Mouse (Mus musculus) mouse embryonic stem cell (cell line): ENCODE data around the gene Rgs19.

Source experiments
- in situ Hi-C, 2 experiments: fragments of 300-500 bp; cut with MboI; formaldehyde crosslinking; loops; 1 replicate in 1 of 2; 3 replicates in 1 of 2; pipeline ENCODE4 v1.14.3; 2019 to 2020; ENCODE audit warnings: low sequenced_read_pairs in 2 of 2, low pct_unique_long_range_greater_than_20kb in 1 of 2, mixed read lengths in 1 of 2; ENCODE audit not compliant: unreplicated experiment in 1 of 2

Gene Rgs19

GRCm38 (mm10) chr2:181689466-181690160 is 4.2 kb downstream of the Rgs19 start:
- in situ Hi-C loops: no loop called here

DNA sequence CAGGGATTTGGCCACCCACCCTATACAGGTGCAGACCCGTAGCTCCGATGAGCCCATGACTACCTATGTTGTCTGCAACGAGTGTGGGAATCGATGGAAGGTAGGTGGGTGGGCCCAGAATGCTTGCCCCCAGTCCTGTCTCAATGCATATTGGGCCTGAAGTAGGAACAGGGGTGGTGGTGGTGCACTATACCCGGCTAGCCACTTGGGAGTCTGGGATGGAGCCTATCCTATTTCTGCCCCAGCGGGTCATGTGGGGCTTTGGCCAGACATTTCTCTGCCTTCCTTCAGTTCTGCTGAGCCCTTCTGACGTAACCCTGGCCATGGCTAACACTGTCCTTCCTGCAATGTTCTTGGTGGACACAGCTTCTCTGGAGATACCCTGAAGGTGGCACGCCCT is 6.2 kb downstream of the Rgs19 start:
- in situ Hi-C loops: no loop called here

- in situ Hi-C loops: no loop called here
These were observed 8.1 kb downstream of the Rgs19 start for GRCm38 (mm10) chr2:181685686-181686085.

DNA sequence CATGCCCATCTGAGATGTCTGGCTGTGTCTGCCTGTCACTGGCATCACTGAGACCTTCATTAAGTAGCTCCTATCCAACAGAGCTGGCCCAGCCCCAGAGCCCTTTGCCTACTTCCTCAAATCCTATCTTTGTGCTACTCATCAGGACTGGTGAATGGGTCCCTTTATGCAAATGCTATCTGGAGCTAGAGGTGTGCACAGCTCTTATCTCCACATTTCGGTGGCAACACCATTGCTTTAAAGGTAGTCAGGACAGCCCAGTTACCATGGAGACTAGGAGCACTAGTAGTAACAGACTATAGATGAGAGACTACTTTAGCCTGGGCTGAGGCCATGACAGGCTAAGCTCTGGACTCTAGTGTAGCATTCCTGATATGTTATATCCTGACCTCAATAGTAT is 9.1 kb downstream of the Rgs19 start:
- in situ Hi-C loops: no loop called here

DNA sequence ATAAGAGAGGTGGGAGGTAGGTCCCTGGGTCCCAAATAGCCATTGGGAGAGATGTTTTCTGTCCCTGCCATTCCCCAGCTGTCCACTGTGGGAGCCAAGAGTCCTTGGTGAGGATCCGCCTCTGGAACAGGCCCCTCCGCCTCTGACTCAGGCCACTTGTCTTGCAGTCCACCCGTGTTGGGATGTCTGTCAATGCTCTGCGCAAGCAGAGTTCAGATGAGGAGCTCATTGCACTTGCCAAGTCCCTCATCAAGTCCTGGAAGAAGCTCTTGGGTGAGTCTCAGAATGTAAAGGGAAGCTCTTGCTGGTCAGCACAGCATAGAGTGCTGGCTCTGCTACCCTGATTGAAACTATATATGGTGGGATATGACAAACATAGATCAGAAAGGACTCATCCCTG is 10.4 kb downstream of the Rgs19 start:
- in situ Hi-C loops: no loop called here

GRCm38 (mm10) chr2:181681978-181682377 is 11.8 kb downstream of the Rgs19 start:
- in situ Hi-C loops: no loop called here

DNA sequence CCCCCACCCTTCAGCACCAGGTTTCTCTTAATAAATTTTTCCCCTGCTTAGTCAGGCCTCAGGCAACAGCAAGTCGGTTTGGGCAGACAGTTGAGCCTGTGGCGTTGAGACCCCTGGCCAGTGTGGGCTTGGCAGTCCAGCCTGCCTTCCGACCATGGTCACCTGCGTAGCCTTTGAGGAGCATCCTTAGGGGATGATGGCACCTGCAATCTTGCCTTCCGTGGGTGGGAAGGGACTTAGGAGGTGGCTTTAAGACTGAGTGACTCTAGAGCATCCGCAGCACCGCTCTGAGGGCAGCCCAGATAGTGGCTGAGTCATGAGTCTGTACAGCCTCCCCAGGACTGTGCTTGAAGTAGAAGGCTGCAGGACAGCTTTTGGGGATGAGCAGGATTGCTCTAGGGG is 13.1 kb downstream of the Rgs19 start:
- in situ Hi-C loops: no loop called here

- in situ Hi-C loops: no loop called here
These were observed 13.6 kb downstream of the Rgs19 start, which contains the start of gene Tcea2 for GRCm38 (mm10) chr2:181679951-181680715. Gene Tcea2, plus strand, starts transcription at chr2:181680310.

- in situ Hi-C loops: no loop called here
These were observed 15.0 kb downstream of the Rgs19 start for GRCm38 (mm10) chr2:181678780-181679179.

DNA sequence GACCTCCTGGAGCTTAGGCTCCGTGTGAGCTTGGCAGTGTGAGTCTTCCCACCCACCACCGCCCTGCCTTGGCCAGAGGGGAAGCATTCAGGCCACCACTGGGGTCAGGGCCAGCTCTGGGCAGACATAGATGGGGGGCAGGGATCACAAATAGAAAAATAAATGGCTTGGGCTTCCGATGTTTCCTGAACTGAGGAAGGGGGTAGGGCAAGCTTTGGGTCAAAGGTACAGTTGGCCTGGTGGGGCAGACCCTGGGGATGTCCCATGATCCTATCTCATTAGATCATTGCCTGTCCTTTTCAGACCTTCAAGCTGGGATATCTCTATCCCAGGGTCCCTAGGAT is 16.1 kb downstream of the Rgs19 start:
- in situ Hi-C loops: no loop called here

- in situ Hi-C loops: no loop called here
These were observed 16.6 kb downstream of the Rgs19 start for GRCm38 (mm10) chr2:181677096-181677754.

DNA sequence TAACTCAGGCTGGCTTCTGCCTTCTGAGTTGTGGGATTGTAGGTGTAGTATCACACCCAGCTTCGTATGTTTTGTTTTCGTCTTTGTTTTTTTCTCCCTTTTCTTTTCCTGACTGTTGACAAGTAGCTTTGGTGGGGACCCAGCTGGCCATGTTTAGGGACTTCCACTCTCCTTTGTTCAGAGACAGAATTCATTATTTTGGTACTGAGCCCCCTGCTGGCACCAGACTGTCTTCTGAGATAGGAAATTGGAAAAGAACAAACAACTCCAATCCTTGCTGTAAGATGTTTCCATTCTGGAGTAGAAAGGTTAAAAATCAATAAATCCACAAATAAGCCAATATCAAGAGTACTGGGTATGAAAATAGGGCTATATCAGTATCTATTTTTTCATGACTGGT is 17.4 kb downstream of the Rgs19 start:
- in situ Hi-C loops: no loop called here

DNA sequence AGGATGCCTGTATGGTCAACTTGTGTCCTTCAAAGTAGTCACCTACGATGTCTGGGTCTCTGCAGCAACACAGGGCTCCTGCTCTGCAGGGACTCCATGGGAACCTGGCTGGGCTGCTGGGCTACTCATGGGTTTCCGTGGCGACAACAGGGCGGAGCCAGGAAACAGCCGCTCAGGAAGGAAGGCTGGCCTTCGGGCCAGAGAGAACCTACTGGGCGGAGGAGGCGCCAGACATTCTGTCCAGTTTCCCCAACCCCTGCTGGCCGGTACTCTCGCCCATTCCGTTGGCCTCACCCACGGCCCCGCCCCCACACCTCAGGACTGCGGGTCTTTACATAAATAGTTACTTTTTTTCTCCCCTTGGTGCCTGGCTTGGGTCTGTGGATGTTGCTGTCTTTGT is 18.3 kb downstream of the Rgs19 start:
- in situ Hi-C loops: no loop called here

DNA sequence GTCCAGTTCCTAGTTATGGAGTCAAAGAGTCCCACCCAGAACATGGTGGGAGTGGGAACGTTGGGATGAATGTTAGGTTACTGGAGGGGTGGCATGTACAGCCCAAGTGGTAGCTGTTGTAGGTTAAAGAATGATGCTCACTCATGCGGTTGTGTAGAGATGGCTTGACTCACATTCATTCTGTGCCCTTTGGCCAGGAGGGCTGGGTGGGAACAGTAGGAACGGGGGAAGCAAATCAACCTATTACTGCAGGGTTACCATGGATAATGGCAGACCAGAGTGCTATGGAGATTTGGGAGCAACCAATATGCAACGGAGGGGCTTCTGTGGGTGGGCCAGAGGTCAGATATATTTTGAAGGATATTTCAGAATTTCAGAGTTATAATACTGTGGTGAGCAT is 18.8 kb downstream of the Rgs19 start:
- in situ Hi-C loops: no loop called here

- in situ Hi-C loops: no loop called here
These were observed 20.3 kb downstream of the Rgs19 start for GRCm38 (mm10) chr2:181673501-181673900.

- in situ Hi-C loops: no loop called here
These were observed 21.8 kb downstream of the Rgs19 start for GRCm38 (mm10) chr2:181671984-181672383.

- in situ Hi-C loops: no loop called here
These were observed 22.5 kb downstream of the Rgs19 start, which contains the start of gene Sox18 for GRCm38 (mm10) chr2:181671326-181671725. Gene Sox18, minus strand, starts transcription at chr2:181671640.

DNA sequence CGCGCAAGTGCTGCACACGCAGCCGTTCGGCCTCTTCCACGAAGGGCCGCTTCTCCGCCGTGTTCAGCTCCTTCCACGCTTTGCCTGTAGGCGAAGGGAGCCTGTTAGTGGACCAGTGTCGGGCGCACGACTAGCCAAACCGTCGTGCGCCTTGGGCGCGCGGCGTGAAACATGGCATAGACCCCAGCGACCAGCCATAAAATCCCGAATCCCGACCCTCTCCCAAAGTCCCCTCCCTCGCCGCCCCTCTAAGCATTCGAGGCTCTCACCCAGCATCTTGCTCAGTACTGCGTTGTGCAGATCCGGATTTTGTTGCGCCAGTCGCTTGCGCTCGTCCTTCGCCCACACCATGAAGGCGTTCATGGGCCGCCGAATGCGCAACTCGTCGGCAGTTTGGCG is 22.9 kb downstream of the Rgs19 start:
- in situ Hi-C loops: no loop called here

- in situ Hi-C loops: no loop called here
These were observed 23.4 kb downstream of the Rgs19 start for GRCm38 (mm10) chr2:181670285-181670912.
